Mouse (Mus musculus) B cell, adult (primary cell): Measurements from ENCODE around the gene Pik3cd. TPM values are rescaled to one million over a fixed set of nuclear protein-coding genes. Genes with fewer than 3 reads are reported as not detected.

ENCODE experiments used
- total RNA-seq: library from RNA; stranded (reverse); gene quantifications from 4 replicates; pipeline ENCODE4 v1.2.4, GENCODE M21; 2023; ENCODE audit not compliant: inconsistent age

The Pik3cd gene
- total RNA-seq = 230 to 246 TPM (median 238 TPM) in 4 replicates

GRCm38 (mm10) chr4:149702210-149702979, at the start of gene Pik3cd:
Pik3cd (minus strand) TSS chr4:149702571.

GRCm38 (mm10) chr4:149737383-149738324, 35.3 kb upstream of the Pik3cd start, which contains the start of gene Tmem201:
Tmem201 (minus strand) TSS chr4:149738044.

Other genes starting within 250 kb of the Pik3cd start
- not detected in 4 replicates for gene Rbp7, start 247.6 kb downstream of the Pik3cd start, total RNA-seq
- gene Tmem274, start 225.2 kb downstream of the Pik3cd start, total RNA-seq = not detected in 4 replicates
- 4.9 to 7.9 TPM (median 6.5 TPM) in 4 replicates for gene Nmnat1, start 217.4 kb downstream of the Pik3cd start, total RNA-seq
- gene Lzic, start 217.3 kb downstream of the Pik3cd start, total RNA-seq = 29.4 to 46.9 TPM (median 35.6 TPM) in 4 replicates
- gene Ctnnbip1, start 184.3 kb downstream of the Pik3cd start, total RNA-seq = 0.45 to 1.5 TPM (median 1.2 TPM) in 4 replicates
- gene Clstn1, start 116.1 kb downstream of the Pik3cd start, total RNA-seq = 3.2 to 3.9 TPM (median 3.8 TPM) in 4 replicates
- gene Tmem201, start 35.5 kb upstream of the Pik3cd start, total RNA-seq = 18.4 to 22.0 TPM (median 20.3 TPM) in 4 replicates
- 5.6 to 8.3 TPM (median 7.4 TPM) in 4 replicates for gene Slc25a33, start 71.7 kb upstream of the Pik3cd start, total RNA-seq